Mouse (Mus musculus) C2C12 (cell line): ENCODE results near the gene Aptx.

ENCODE experiments used
- CEBPB ChIP-seq: IDR thresholded peaks from one replicate; pipeline ENCODE4 v1.6.1; 2011; ENCODE audit warnings: low read depth, mild to moderate bottlenecking, control low read depth, moderate library complexity
- CTCF ChIP-seq: IDR thresholded peaks from one replicate; pipeline ENCODE4 v1.5.1; 2011; ENCODE audit not compliant: control insufficient read depth, insufficient read depth, insufficient read length
- FOSL1 ChIP-seq: IDR thresholded peaks from one replicate; pipeline ENCODE4 v1.8.0; 2011; ENCODE audit warnings: mild to moderate bottlenecking, low read length; ENCODE audit not compliant: poor library complexity, insufficient read depth, severe bottlenecking
- MAX ChIP-seq: IDR thresholded peaks from one replicate; pipeline ENCODE4 v1.6.1; 2011; ENCODE audit warnings: mild to moderate bottlenecking, control low read depth
- MYOD1 ChIP-seq: IDR thresholded peaks from one replicate; pipeline ENCODE4 v1.6.1; 2011; ENCODE audit warnings: low read depth; ENCODE audit not compliant: control insufficient read depth, insufficient read length
- USF1 ChIP-seq: IDR thresholded peaks from one replicate; pipeline ENCODE4 v1.6.1; 2011; ENCODE audit warnings: low read depth, mild to moderate bottlenecking, control low read depth, moderate library complexity

DNA sequence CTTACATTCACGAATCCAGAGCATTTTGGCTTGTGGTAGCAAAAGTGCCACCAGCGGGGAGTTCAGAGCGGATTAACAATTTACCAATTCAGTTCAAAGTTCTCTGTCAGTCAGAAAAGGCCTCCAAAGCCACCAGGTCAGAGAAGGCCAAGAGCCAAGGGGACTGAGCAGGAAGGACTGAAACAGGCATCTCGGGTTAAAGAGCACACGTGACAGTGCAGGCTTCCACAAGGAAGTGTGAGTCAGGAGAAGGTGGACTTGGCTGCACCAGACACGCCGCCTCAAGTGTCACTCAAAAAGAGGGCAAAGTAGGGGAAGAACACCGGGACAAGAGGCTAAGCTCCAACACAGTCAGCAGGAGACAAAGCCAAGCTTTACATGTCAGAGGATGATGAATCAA lies 2.8 kb downstream of the Aptx start:
- TF ChIP-seq MYOD1 (no peak), CTCF (no peak), FOSL1 (no peak), CEBPB (no peak), USF1 (peak; percentile 36), MAX (no peak)
